Mouse (Mus musculus): ENCODE data around the gene Akt1s1. TPM values are rescaled to one million over a fixed set of nuclear protein-coding genes. Genes with fewer than 3 reads are reported as not detected.

Akt1s1 gene
- total RNA-seq, 2 experiments from 2014 or later: 8.0 to 24.9 TPM

- no peak for ATAC-seq (replicated peaks; ENCODE audit: poor library complexity)
These were observed 3.7 kb downstream of the Akt1s1 start for GRCm38 (mm10) chr7:44852259-44853027.

- no peak for ATAC-seq (replicated peaks; ENCODE audit: poor library complexity)
These were observed 4.3 kb downstream of the Akt1s1 start for GRCm38 (mm10) chr7:44853065-44853464.

GRCm38 (mm10) chr7:44853596-44854355, 5.0 kb downstream of the Akt1s1 start:
- ATAC-seq (replicated peaks; ENCODE audit: poor library complexity): no peak

GRCm38 (mm10) chr7:44854356-44855031, 5.7 kb downstream of the Akt1s1 start:
- ATAC-seq (replicated peaks; ENCODE audit: poor library complexity): peak; percentile 25; the same call in 1 of the 2 replicates

GRCm38 (mm10) chr7:44855036-44855435, 6.2 kb downstream of the Akt1s1 start:
- ATAC-seq (replicated peaks; ENCODE audit: poor library complexity): no peak

DNA sequence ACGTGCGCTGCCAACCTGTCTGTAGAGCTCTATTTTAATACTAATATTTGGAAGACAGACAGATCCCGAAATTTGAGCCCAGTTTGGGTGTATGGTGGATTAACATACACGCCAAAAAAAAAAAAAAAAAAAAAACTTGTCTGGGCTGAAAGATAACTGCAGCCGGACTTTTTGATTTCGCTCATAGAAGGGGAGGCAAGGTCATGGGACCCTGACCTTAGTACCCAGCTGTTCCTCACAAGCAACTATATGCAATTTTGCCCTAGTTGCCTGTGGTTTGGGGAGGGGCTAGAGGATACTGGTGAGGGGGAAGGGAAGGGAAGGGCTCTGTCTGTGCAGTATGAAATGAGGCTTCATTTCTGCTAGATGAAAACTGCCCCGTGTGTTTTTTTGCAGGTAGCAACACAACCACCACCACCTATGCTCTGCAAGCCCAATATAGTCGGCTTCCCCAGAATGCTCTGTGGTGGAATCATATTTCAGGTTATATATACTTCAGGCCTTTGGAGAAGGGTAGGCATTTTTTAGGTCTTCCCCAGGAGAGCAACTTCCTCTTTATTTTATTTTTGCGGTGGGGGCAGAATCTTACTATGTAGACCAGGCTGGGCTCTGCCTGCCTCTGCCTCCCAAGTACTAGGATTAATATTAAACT, 7.6 kb downstream of the Akt1s1 start:
- ATAC-seq (replicated peaks; ENCODE audit: poor library complexity): peak; percentile 6; the same call in 1 of the 2 replicates

- peak; percentile 61 for ATAC-seq (replicated peaks; ENCODE audit: poor library complexity)
These were observed 8.3 kb downstream of the Akt1s1 start, which contains the start of gene Pnkp for GRCm38 (mm10) chr7:44857042-44857552. TSS of gene Pnkp (plus strand) at chr7:44857139.

- peak; percentile 43 for ATAC-seq (replicated peaks; ENCODE audit: poor library complexity)
These were observed 9.1 kb downstream of the Akt1s1 start for GRCm38 (mm10) chr7:44857905-44858304.

- ATAC-seq (replicated peaks; ENCODE audit: poor library complexity): no peak
These were observed 11.1 kb downstream of the Akt1s1 start for GRCm38 (mm10) chr7:44859896-44860295.

DNA sequence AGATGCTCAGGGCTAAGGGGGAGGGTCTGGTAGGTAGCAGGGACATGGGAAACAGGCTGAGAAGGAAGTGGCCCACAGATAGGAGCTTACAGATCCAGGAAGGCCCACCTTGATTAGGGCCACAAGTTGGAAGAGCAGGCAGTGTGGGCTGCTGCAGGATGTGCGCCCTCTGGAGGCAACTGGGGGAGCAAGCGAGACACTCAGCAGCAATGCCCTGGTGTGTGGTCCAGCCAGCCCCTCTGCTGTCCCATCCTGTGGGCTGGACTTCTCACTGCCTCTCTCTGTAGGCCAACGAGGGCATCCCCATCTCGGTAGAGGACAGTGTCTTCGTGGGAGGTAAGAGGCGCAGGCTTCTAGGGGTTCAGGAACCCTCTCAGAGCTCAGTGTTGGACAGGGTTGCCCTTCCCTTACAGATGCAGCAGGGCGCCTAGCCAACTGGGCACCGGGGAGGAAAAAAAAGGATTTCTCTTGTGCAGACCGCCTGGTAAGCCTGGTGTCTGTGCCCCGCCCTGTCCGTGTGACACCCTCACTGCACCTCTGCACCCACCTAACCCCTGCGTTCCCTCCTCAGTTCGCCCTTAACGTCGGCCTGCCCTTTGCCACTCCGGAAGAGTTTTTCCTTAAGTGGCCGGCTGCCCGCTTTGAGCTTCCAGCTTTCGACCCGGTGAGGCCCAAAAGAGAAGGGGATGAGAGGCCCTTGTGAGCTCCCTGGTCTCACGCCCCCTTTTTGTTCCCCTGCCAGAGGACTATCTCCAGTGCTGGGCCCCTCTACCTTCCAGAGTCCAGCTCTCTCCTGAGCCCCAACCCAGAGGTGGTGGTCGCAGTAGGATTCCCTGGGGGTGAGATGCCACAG, 12.0 kb downstream of the Akt1s1 start:
- peak; percentile 50 for ATAC-seq (replicated peaks; ENCODE audit: poor library complexity)

DNA sequence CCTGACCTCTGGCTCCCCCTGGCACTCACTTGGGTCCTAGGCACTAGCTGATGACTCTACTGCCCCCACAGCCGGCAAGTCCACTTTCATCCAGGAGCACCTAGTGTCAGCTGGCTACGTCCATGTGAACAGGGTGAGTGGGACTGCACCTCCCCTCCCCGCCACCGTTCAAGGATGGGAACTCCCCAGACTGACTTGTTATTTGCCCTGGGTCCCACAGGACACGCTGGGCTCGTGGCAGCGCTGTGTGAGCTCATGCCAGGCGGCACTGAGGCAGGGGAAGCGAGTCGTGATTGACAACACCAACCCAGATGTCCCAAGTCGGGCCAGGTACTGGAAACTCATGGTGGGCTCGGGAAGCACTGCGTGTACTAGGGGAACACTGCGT, 12.6 kb downstream of the Akt1s1 start:
- no peak for ATAC-seq (replicated peaks; ENCODE audit: poor library complexity)

DNA sequence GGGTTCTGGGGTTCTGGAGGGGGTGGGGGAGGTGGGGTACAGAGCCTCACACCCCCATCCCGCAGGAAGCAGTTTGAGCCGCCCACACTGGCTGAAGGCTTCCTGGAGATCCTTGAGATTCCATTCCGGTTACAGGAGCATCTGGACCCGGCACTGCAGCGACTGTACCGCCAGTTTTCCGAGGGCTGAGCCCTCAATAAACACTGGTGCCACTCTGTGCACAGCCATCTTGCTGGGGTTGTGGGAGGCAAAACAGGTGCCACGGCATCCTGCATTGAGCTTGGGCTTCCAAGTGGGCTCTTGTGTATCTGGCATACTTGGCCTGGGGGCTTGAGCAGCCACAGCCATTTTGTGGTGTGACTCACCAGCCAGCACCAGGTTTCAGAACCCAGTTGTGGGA, 13.6 kb downstream of the Akt1s1 start:
- no peak for ATAC-seq (replicated peaks; ENCODE audit: poor library complexity)

- ATAC-seq (replicated peaks; ENCODE audit: poor library complexity): no peak
These were observed 14.4 kb downstream of the Akt1s1 start for GRCm38 (mm10) chr7:44863210-44863609.

- ATAC-seq (replicated peaks; ENCODE audit: poor library complexity): no peak
These were observed 15.2 kb downstream of the Akt1s1 start for GRCm38 (mm10) chr7:44863982-44864494.

DNA sequence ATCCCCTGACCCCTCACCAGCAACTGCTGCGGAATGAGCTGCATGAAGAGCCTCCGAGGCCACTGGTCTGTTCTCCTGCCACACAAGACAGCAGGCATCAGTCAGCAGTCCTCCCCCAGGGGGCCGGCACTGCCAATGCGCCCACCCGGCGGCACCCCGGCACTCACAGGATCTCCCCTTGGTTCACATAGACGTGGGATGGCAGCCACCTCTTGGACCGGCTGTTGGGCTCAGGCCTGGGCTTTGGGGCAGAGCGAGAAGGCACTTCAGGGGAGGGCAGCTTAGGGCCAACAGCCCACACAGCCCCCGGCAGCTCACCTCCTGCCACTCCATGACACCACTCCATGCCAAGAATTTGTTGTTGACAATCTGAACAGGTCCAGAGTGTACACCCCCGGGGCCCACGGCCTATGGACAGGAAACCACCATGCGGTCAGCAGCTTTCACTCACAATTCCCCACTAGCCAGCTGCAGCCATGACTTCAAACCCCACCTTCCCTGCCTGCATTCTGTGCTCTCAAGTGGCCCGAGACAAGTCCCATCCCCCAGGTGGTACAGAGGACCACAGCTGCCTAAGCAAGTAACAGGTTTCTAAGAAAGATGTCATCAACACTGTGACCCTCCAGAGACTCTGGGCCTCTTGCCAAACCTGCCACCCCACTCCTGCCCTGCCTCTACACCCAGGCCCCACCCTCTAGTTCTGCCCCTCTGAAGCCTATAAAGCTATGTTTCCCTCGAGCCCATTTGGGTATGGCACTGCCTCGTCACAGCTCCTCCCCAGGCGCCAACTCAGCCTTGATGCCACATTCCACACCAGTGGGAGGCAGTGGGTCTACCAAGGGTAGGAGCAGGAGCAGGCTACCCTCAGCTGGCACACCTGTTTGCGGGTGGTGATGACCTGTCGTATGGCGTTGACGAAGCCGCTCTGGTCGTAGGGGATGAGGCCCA, 16.1 kb downstream of the Akt1s1 start:
- ATAC-seq (replicated peaks; ENCODE audit: poor library complexity): 0 out of 2 replicates have a peak, but pooled peaks have one; percentile 3

DNA sequence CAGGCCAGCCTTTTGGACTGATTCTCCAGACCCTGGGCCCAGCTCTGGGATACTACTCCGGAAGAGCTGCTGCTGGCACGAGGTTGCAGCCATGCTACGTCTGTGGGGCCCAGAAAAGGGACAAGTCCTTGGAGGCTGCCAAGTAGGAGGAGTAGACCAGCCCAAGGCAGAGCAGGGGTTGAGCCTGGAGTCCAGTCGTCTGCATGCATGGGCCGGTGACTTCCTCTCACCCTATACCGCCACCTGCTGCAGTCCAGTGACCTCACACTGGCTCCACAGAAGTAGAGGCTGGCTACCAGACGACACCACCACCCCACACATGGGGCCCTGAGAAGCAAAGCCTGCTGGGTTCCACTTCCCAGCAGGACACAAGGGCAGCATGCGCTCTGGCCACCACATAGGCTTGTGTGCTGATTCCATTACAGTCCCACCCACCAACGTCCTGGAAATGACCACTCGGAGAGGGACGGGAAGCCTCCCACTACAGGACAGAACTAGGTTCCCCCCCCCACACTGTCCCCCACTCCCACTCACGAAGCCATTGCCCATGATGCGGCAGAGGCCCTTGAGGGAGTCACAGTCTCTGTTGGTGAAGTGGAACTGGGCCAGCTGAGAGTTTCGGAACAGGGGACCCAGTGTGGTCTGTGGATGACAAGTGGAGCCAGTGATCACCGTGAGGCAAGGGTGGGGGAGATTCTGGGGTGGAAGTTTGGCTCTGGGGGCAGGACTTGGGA, 17.7 kb downstream of the Akt1s1 start:
- ATAC-seq (replicated peaks; ENCODE audit: poor library complexity): peak; percentile 40

DNA sequence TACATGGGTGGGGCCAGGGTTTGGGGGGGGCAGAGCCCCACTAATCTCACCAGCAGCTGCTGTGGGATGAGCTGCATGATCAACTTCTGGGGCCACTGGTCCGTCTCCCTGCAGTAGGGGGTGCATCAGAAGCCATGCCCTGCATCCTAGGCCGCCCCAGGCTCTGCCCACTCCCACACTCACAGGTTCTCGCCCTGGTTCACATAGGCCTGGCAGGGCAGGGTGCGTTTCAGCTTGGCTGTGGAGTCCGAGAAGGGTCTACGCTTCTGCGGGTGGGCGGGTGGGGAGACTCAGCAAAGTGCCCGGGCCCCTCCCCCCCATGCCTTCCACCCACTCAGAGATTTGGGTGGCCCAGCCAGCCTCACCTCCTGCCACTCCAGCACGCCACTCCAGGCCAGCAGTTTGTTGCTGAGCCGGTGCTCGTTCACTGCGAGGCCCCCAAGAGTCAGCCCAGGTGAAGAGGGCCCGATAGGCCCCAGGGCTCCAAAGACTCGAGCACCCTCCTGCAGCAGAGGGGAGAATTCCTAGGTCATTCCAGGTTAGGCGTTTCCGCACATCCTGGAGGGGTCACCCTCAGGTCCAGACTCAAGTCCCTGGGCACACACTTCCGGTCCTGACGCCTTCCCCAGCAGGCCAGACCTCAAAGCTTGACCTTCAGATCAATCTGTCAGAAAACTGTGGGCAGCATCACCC, 18.4 kb downstream of the Akt1s1 start:
- no peak for ATAC-seq (replicated peaks; ENCODE audit: poor library complexity)

All from megakaryocyte progenitor cell, adult 5-6 weeks (primary cell).